Mouse (Mus musculus) midbrain, embryonic 13.5 days (tissue): ENCODE data around the gene Traf3ip1. TPM values are rescaled to one million over a fixed set of nuclear protein-coding genes. Genes with fewer than 3 reads are reported as not detected.

Source experiments
- ATAC-seq: fragments of 200-750 bp; cut with Nextera tagmentation; 2 replicates; pipeline ENCODE4 v1.8.0; 2017; ENCODE audit warnings: mild to moderate bottlenecking, moderate TSS enrichment, moderate library complexity
- H3K27ac ChIP-seq: fragments of 300-500 bp; sonication (generic); 2 replicates; pipeline ENCODE4 v1.5.1; 2015; ENCODE audit warnings: inconsistent platforms, mild to moderate bottlenecking, moderate library complexity
- H3K27me3 ChIP-seq: fragments of 300-500 bp; sonication (generic); 2 replicates; pipeline ENCODE4 v1.6.1; 2015; ENCODE audit warnings: mild to moderate bottlenecking, inconsistent platforms
- H3K36me3 ChIP-seq: fragments of 300-500 bp; sonication (generic); 2 replicates; pipeline ENCODE4 v1.6.1; 2015; ENCODE audit warnings: mild to moderate bottlenecking, inconsistent platforms
- H3K4me1 ChIP-seq: fragments of 300-500 bp; sonication (generic); replicated peaks from 2 replicates; pipeline ENCODE4 v1.6.1; 2015; ENCODE audit warnings: inconsistent platforms
- H3K4me2 ChIP-seq: fragments of 300-500 bp; sonication (generic); replicated peaks from 2 replicates; pipeline ENCODE4 v1.6.1; 2015; ENCODE audit warnings: moderate library complexity, mild to moderate bottlenecking, inconsistent platforms
- H3K4me3 ChIP-seq: fragments of 300-500 bp; sonication (generic); replicated peaks from 2 replicates; pipeline ENCODE4 v1.5.1; 2015; ENCODE audit warnings: mild to moderate bottlenecking, inconsistent platforms
- H3K9ac ChIP-seq: fragments of 300-500 bp; sonication (generic); replicated peaks from 2 replicates; pipeline ENCODE4 v1.6.1; 2015; ENCODE audit warnings: mild to moderate bottlenecking, inconsistent platforms
- H3K9me3 ChIP-seq: fragments of 300-500 bp; sonication (generic); 2 replicates; pipeline ENCODE4 v1.6.1; 2016; ENCODE audit warnings: mild to moderate bottlenecking, inconsistent platforms
- WGBS: fragments of 180-500 bp; shearing (Covaris S2); methylation state at CpG from one replicate; pipeline ENCODE4 v1.1.7; 2015; 5-methylcytosine and 5-hydroxymethylcytosine counted together
- polyA plus RNA-seq: library from polyadenylated mRNA; unstranded; fragments of >200 nt; fragmentation: Nextera tagmentation; extraction: Ambion mirVana; gene quantifications from 2 replicates; pipeline ENCODE4 v1.2.1, GENCODE M21; 2015

Traf3ip1 gene
- polyA plus RNA-seq, 1 experiment from 2014 or later: 10.8 TPM

DNA sequence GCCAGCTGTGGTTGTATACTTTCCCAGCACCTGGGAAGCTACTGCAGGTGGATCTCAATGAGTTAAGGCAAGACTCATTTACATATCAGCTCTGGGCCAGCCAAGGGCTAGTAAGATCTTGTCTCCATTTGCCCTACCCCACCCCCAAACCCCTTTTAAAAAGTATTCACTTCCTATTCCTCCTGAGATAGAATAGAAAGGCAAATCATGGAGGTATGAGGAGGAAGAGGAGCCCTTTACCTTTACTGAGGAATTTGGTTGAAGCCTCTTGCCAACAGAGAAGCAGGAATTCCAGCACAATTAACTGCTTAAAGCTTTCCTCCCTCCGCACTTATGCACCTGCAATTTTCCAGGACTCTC lies 44.1 kb downstream of the Traf3ip1 start:
- Histone ChIP-seq H3K4me2 (no peak overlapping the region), H3K27ac (no peak overlapping the region), H3K9me3 (no peaks in the 10 kb centered on the region), H3K9ac (no peak overlapping the region), H3K27me3 (peaks cover 28% of the 10 kb centered on the region), H3K36me3 (peaks cover 9% of the 10 kb centered on the region; the same call in 1 of the 2 replicates), H3K4me3 (no peak overlapping the region), H3K4me1 (peaks cover 21% of the 10 kb centered on the region)
- ATAC-seq: no peak
- 36% methylated on average over 1 of the region's 1 CpGs for WGBS

GRCm38 (mm10) chr1:91539246-91539645 lies 44.8 kb downstream of the Traf3ip1 start:
- WGBS: 24% methylated on average over 6 of the region's 6 CpGs
- Histone ChIP-seq H3K4me1 (peaks cover 21% of the 10 kb centered on the region), H3K4me2 (peak overlapping the region; percentile 94), H3K27me3 (peaks cover 28% of the 10 kb centered on the region), H3K9me3 (no peaks in the 10 kb centered on the region), H3K36me3 (peaks cover 5% of the 10 kb centered on the region), H3K27ac (no peak overlapping the region), H3K9ac (peak overlapping the region; percentile 85; the same call in 1 of the 2 replicates), H3K4me3 (peak overlapping the region; percentile 81)
- no peak for ATAC-seq

GRCm38 (mm10) chr1:91539704-91540270 lies 45.3 kb downstream of the Traf3ip1 start:
- H3K27ac ChIP-seq: peak overlapping the region; percentile 66; the same call in 1 of the 2 replicates
- WGBS: 2% methylated on average over 22 of the region's 22 CpGs

GRCm38 (mm10) chr1:91540271-91540826 lies 45.9 kb downstream of the Traf3ip1 start, which contains the start of gene Asb1:
TSS of gene Asb1 (plus strand) at chr1:91540544.
- WGBS: under 1% methylated on average over 41 of the region's 41 CpGs
- peak; percentile 97 for ATAC-seq
- Histone ChIP-seq H3K4me3 (peak within 1 kb of the TSS; percentile 81), H3K36me3 (peaks cover 13% of the 10 kb centered on the region), H3K9me3 (no peaks in the 10 kb centered on the region), H3K9ac (peak within 1 kb of the TSS; percentile 85), H3K27ac (peak within 1 kb of the TSS; percentile 66; the same call in 1 of the 2 replicates), H3K27me3 (peaks cover 28% of the 10 kb centered on the region), H3K4me2 (peak within 1 kb of the TSS; percentile 94), H3K4me1 (peaks cover 21% of the 10 kb centered on the region)

More at GRCm38 (mm10) chr1:91539704-91540270, 45.3 kb downstream of the Traf3ip1 start:
- H3K27me3 ChIP-seq: peaks cover 28% of the 10 kb centered on the region
- peak overlapping the region; percentile 94 for H3K4me2 ChIP-seq
- peak overlapping the region; percentile 81 for H3K4me3 ChIP-seq
- ATAC-seq: peak; percentile 65
- H3K9me3 ChIP-seq: no peaks in the 10 kb centered on the region
- H3K4me1 ChIP-seq: peaks cover 21% of the 10 kb centered on the region
- peak overlapping the region; percentile 85 for H3K9ac ChIP-seq
- peaks cover 8% of the 10 kb centered on the region for H3K36me3 ChIP-seq

DNA sequence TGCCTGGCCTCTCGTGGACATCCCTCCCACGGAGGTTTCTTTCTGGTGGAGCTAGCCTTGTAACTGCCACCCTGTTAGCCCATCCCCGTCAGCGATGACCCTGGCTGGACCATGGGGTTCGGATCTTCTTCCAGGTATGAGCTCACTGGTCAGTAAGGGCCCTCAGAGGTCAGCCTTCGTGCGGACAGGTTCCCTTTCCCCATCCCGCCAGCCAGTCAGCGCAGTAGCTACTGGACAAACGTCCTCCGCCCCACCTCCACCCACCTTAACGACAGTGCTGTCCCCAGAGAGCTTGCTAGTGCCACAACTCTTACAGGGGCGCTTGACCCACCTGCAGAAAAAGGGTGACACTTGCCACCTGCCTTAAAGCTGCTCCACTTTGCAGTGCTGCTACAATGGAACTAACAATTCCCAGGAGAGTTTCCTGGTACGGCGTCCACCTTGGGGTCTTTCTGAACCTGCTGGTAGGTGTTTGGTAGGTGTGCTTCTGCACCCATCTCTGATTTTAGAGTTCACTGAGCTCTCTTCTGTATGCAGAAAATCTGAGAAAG lies 46.7 kb downstream of the Traf3ip1 start:
- 14% methylated on average over 15 of the region's 15 CpGs for WGBS
- Histone ChIP-seq H3K4me1 (peaks cover 21% of the 10 kb centered on the region), H3K36me3 (peaks cover 18% of the 10 kb centered on the region), H3K4me3 (peak overlapping the region; percentile 81), H3K4me2 (peak overlapping the region; percentile 94), H3K9ac (peak overlapping the region; percentile 85), H3K27me3 (peaks cover 27% of the 10 kb centered on the region), H3K27ac (peak overlapping the region; percentile 66; the same call in 1 of the 2 replicates), H3K9me3 (no peaks in the 10 kb centered on the region)
- ATAC-seq: no peak

- no peak overlapping the region for H3K9ac ChIP-seq
- no peak for ATAC-seq
- peaks cover 35% of the 10 kb centered on the region for H3K36me3 ChIP-seq
- H3K4me1 ChIP-seq: peaks cover 40% of the 10 kb centered on the region
- no peak overlapping the region for H3K27ac ChIP-seq
- WGBS: 91% methylated on average over 4 of the region's 4 CpGs
- no peaks in the 10 kb centered on the region for H3K9me3 ChIP-seq
- peaks cover 9% of the 10 kb centered on the region for H3K27me3 ChIP-seq
- H3K4me2 ChIP-seq: no peak overlapping the region
- H3K4me3 ChIP-seq: no peak overlapping the region
Measured at GRCm38 (mm10) chr1:91543974-91544373, 49.5 kb downstream of the Traf3ip1 start.

DNA sequence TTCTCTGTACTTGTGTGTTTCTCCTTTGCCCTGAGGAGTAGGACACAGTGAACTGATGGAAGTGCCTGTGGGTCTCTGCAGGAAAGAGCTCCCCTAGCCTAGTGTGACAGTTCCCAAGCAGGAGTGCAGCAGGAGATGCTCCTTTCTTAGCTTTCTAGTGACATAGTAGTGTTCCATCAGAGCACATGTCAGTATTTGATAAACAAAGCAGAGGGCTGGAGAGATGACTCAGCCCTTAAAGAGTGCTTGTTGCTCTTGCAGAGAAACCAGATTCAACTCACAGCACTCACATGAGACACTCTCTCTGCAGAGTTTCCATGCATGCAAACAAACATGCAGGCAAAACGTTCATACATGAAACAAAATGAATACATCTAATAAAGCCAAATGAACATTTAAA lies 50.8 kb downstream of the Traf3ip1 start:
- H3K4me1 ChIP-seq: peaks cover 33% of the 10 kb centered on the region
- no peak overlapping the region for H3K27ac ChIP-seq
- H3K4me3 ChIP-seq: no peak overlapping the region
- 88% methylated on average over 1 of the region's 1 CpGs for WGBS
- H3K36me3 ChIP-seq: peaks cover 40% of the 10 kb centered on the region
- H3K9ac ChIP-seq: no peak overlapping the region
- no peak overlapping the region for H3K4me2 ChIP-seq
- no peak for ATAC-seq
- no peaks in the 10 kb centered on the region for H3K9me3 ChIP-seq
- H3K27me3 ChIP-seq: no peaks in the 10 kb centered on the region

GRCm38 (mm10) chr1:91547567-91547966 lies 53.1 kb downstream of the Traf3ip1 start:
- 12% methylated on average over 5 of the region's 5 CpGs for WGBS
- Histone ChIP-seq H3K9me3 (no peaks in the 10 kb centered on the region), H3K9ac (0 out of 2 replicates have a peak overlapping the region, but pooled peaks have one; percentile 29), H3K4me1 (peaks cover 19% of the 10 kb centered on the region), H3K27me3 (no peaks in the 10 kb centered on the region), H3K4me3 (no peak overlapping the region), H3K36me3 (peaks cover 48% of the 10 kb centered on the region), H3K4me2 (no peak overlapping the region), H3K27ac (no peak overlapping the region)
- ATAC-seq: peak; percentile 66

DNA sequence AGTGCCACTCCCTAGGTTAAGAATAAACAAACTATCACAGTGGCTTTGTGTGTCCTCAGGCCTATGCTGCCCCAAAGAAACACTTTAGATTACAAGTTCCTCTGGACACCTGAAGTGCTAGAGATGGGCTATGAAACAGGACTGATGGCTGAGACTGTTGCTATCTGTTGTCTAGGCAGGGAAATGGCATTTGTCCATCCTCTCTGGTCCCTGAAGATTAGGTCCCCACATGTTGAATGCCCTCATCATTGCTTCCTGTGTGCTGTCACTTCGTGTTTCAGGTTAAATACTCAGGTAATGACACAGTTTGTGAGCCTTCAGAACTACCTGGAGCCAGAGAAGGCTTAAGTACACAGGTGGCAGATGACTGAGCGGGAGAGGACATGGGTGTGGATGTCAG lies 54.6 kb downstream of the Traf3ip1 start:
- Histone ChIP-seq H3K27ac (no peak overlapping the region), H3K4me1 (peaks cover 19% of the 10 kb centered on the region), H3K27me3 (no peaks in the 10 kb centered on the region), H3K4me2 (no peak overlapping the region), H3K9ac (no peak overlapping the region), H3K36me3 (peaks cover 57% of the 10 kb centered on the region), H3K4me3 (no peak overlapping the region), H3K9me3 (no peaks in the 10 kb centered on the region)
- ATAC-seq: no peak
- 85% methylated on average over 2 of the region's 2 CpGs for WGBS

DNA sequence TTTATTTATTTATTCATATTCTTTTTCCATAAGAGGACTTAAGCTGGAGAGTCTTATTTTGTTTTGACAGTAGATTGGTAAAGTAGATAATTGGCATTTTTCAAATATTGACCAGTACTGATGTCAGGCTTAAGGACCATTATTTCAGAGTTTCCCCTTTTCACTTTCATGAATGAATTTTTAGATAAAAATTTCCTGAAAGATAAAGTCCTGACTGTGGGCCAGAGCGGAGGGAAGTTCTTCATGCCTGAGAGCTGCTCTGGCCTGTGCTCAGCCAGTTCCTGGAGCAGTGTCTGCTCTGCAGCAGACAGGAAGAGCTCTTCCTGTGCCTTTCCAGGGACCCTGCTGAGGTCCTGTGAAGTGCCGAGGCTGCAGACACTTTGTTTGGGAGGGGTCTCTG lies 62.7 kb downstream of the Traf3ip1 start:
- no peak overlapping the region for H3K9ac ChIP-seq
- no peak overlapping the region for H3K27ac ChIP-seq
- H3K4me1 ChIP-seq: no peaks in the 10 kb centered on the region
- no peaks in the 10 kb centered on the region for H3K9me3 ChIP-seq
- WGBS: 67% methylated on average over 2 of the region's 2 CpGs
- no peak for ATAC-seq
- peaks cover 62% of the 10 kb centered on the region for H3K36me3 ChIP-seq
- H3K27me3 ChIP-seq: no peaks in the 10 kb centered on the region
- H3K4me2 ChIP-seq: no peak overlapping the region
- no peak overlapping the region for H3K4me3 ChIP-seq

DNA sequence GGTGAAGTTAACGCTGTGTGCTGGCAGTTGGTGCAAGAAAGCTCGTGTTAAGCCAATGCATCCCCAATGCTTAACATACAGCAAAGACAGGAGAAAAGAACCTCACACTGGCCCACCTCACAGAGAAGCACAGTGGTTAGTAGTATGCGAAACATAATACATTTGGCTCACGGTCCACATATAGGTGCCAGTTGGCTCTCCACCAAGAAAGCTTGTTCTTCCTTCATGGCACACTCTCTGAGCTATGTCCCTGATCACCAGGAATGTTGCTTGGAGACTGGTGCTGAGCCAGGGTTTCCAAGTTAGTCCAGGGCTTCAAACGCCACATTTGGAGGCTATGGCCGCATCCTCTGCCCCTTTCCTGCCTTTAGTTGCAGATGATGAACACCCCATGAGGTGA lies 66.8 kb downstream of the Traf3ip1 start:
- Histone ChIP-seq H3K9me3 (no peaks in the 10 kb centered on the region), H3K4me3 (no peak overlapping the region), H3K27ac (no peak overlapping the region), H3K36me3 (peaks cover 26% of the 10 kb centered on the region), H3K4me1 (no peaks in the 10 kb centered on the region), H3K9ac (no peak overlapping the region), H3K4me2 (no peak overlapping the region), H3K27me3 (no peaks in the 10 kb centered on the region)
- WGBS: 93% methylated on average over 6 of the region's 6 CpGs
- ATAC-seq: no peak

GRCm38 (mm10) chr1:91562977-91563590 lies 68.6 kb downstream of the Traf3ip1 start:
- Histone ChIP-seq H3K4me3 (no peak overlapping the region), H3K27me3 (no peaks in the 10 kb centered on the region), H3K4me1 (no peaks in the 10 kb centered on the region), H3K36me3 (peaks cover 12% of the 10 kb centered on the region), H3K27ac (no peak overlapping the region), H3K9me3 (no peaks in the 10 kb centered on the region), H3K4me2 (no peak overlapping the region), H3K9ac (no peak overlapping the region)
- ATAC-seq: no peak
- WGBS: 87% methylated on average over 4 of the region's 4 CpGs
